Mouse (Mus musculus) small intestine, adult 2 months (tissue): ENCODE measurements around the gene Arsb. TPM values are rescaled to one million over a fixed set of nuclear protein-coding genes. Genes with fewer than 3 reads are reported as not detected.

Experiments used
- H3K27ac ChIP-seq: fragments of 200-500 bp; 2 replicates; pipeline ENCODE4 v1.5.1; 2012; ENCODE audit warnings: low read depth, low read length, control low read depth, inconsistent platforms; ENCODE audit not compliant: insufficient read depth
- H3K27me3 ChIP-seq: fragments of 200-500 bp; 2 replicates; pipeline ENCODE4 v1.6.1; 2012; ENCODE audit warnings: mild to moderate bottlenecking, moderate library complexity, low read length, inconsistent platforms; ENCODE audit not compliant: control insufficient read depth, insufficient read depth
- H3K36me3 ChIP-seq: fragments of 200-500 bp; 2 replicates; pipeline ENCODE4 v1.6.1; 2012; ENCODE audit warnings: mild to moderate bottlenecking, low read length, control low read depth, inconsistent platforms; ENCODE audit not compliant: control insufficient read depth, insufficient read depth
- H3K4me1 ChIP-seq: fragments of 200-500 bp; 2 replicates; pipeline ENCODE4 v1.6.1; 2012; ENCODE audit warnings: low read length, inconsistent platforms, mixed read lengths; ENCODE audit not compliant: control insufficient read depth, insufficient read depth, insufficient read length
- H3K4me3 ChIP-seq: fragments of 200-500 bp; 2 replicates; pipeline ENCODE4 v1.5.1; 2012; ENCODE audit warnings: low read depth, mild to moderate bottlenecking, control low read depth, inconsistent platforms, low read length, moderate library complexity
- CTCF ChIP-seq: fragments of 200-500 bp; IDR thresholded peaks from 2 replicates; pipeline ENCODE4 v1.5.1; 2012; ENCODE audit warnings: low read depth, mild to moderate bottlenecking, control low read depth, inconsistent platforms, low read length, moderate library complexity, mixed read lengths; ENCODE audit not compliant: insufficient replicate concordance, insufficient read length; ENCODE audit errors: extremely low read depth
- POLR2A ChIP-seq: fragments of 200-500 bp; IDR thresholded peaks from 2 replicates; pipeline ENCODE4 v1.6.1; 2012; ENCODE audit warnings: low read depth, mild to moderate bottlenecking, control low read depth, inconsistent platforms, low read length, moderate library complexity
- WGBS: fragments of 180-500 bp; shearing (Covaris S2); methylation state at CpG from one replicate; pipeline ENCODE4 v1.1.7; 2018; 5-methylcytosine and 5-hydroxymethylcytosine counted together
- polyA plus RNA-seq: library from polyadenylated mRNA; depleted of rRNA; stranded (reverse); fragments of >200 nt; gene quantifications from 2 replicates; pipeline ENCODE4 v1.2.3, GENCODE M21; 2012

The Arsb gene
- polyA plus RNA-seq, 1 experiment: 6.3 TPM

- Histone ChIP-seq H3K4me3 (no peak overlapping the region), H3K27ac (no peak overlapping the region), H3K36me3 (no peaks in the 10 kb centered on the region), H3K4me1 (no peaks in the 10 kb centered on the region), H3K27me3 (no peaks in the 10 kb centered on the region)
- 92% methylated on average over 8 of the region's 8 CpGs for WGBS
- TF ChIP-seq CTCF (no peak), POLR2A (no peak)
These were observed 82.9 kb downstream of the Arsb start for GRCm38 (mm10) chr13:93854325-93854724.

DNA sequence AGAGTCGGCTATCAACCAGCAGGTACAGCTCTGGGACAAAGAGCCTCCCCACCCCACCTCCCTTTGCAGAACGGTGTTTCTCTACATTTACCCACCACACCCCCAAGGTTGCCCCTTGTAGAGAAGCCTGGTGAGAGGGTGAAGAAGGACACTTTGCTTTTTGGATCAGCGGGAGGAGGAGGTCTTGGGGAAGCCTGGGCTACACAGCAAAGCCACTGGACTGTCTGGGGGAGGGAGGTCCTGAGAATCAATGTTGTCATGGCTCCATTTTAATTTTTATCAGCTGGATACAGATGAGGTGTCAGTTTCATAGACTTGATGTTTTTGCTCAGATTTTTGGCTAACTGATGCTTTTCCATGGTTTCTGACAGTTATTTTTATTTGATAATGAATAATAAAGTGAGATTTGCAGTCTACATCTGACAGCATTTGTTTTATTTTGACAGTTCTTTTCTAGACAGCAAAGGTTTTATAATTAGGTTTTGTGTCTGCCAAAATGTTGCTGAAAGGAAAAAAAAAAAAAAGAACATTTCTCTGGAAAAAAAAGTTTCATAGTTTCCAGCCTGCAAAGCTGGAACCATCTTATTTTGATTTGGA lies 83.6 kb downstream of the Arsb start:
- Histone ChIP-seq H3K4me1 (no peaks in the 10 kb centered on the region), H3K27ac (no peak overlapping the region), H3K4me3 (no peak overlapping the region), H3K27me3 (no peaks in the 10 kb centered on the region), H3K36me3 (no peaks in the 10 kb centered on the region)
- WGBS: 92% methylated on average over 3 of the region's 3 CpGs
- TF ChIP-seq POLR2A (no peak), CTCF (no peak)

DNA sequence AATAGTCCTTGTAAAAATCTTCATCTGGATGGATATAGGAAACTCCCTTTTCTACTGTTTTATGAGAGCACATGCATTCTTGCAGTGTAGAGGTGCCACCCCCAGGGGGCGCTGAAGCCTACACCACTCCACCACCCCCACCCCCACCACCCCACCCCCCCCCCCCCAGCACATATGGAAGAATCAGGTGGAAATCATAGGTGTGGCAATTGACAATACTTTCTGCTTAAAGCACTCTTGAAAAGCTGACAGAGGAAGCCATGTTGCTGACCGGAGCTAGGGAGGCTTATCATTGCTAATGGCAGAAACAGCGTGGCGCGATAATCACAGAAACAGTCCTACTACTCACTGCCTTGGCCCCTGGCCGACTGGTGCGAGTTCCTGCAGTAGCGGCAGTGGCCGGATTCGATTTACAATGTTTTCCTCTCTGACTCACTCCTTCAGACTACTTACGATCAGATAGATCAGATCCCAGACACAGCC lies 84.3 kb downstream of the Arsb start:
- no peaks in the 10 kb centered on the region for H3K4me1 ChIP-seq
- 21% methylated on average over 11 of the region's 11 CpGs for WGBS
- no peaks in the 10 kb centered on the region for H3K27me3 ChIP-seq
- H3K36me3 ChIP-seq: no peaks in the 10 kb centered on the region
- H3K4me3 ChIP-seq: peak overlapping the region; percentile 14; the same call in 1 of the 2 replicates
- no peak overlapping the region for H3K27ac ChIP-seq
- TF ChIP-seq POLR2A (no peak), CTCF (peak; percentile 53; the same call in 1 of the 2 replicates)

GRCm38 (mm10) chr13:93861211-93861610 lies 89.8 kb downstream of the Arsb start:
- no peaks in the 10 kb centered on the region for H3K27me3 ChIP-seq
- H3K4me3 ChIP-seq: no peak overlapping the region
- TF ChIP-seq CTCF (no peak), POLR2A (no peak)
- H3K27ac ChIP-seq: no peak overlapping the region
- 77% methylated on average over 2 of the region's 2 CpGs for WGBS
- no peaks in the 10 kb centered on the region for H3K4me1 ChIP-seq
- H3K36me3 ChIP-seq: no peaks in the 10 kb centered on the region

DNA sequence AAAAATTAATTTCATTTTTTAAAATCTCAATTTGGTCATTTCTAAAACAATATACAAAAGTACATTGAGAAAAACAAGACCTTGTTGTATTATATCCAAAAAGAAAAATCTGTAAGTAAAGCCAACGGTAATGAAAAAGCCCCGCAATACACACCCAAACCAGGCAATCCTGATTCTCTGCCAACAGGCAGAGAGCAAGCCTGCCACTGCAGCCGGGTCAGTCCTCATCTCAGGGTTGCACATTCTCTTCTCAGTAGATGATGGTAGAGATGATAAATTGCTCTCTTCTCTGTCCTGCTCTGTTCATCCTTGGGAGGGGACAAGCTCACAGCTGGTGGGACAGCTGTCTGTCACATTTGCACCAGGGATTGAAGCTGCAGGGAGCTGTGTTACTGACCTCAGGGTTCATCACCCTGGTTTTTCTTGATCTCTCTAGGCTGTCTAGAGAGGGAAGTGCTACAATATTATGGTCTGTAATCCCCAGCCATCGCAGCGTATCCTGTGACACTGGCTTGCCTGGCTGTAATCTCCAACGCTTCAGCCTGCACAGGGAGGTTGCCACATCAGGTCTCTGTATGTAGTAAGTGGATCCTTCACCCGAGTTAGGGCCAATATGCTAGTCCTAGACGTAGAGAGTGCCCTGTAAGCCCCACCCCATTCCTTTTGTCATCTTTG lies 92.8 kb downstream of the Arsb start:
- H3K27ac ChIP-seq: no peak overlapping the region
- WGBS: 72% methylated on average over 8 of the region's 8 CpGs
- no peaks in the 10 kb centered on the region for H3K36me3 ChIP-seq
- H3K4me3 ChIP-seq: no peak overlapping the region
- no peaks in the 10 kb centered on the region for H3K4me1 ChIP-seq
- H3K27me3 ChIP-seq: no peaks in the 10 kb centered on the region
- no peak for TF ChIP-seq POLR2A
- TF ChIP-seq CTCF: no peak

DNA sequence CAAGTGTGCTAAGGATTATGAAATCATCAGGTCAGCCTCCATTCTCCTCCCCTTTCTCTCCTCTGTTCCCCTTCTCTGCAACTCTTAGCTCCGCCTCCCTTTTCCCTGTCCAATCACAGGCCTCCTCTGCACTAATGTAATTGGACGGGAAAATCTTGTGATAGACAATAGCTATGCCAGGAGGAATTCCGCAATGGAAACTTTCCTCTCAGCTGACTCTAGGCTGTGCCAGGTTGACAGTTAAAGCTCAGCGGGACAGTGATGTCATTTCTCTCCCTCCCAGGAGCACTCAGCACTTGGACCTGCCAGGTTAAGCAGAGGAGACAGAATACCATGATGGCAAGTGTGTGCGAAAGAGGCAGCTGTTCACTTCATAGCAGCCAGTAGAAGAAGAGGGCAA lies 95.2 kb downstream of the Arsb start:
- H3K4me1 ChIP-seq: no peaks in the 10 kb centered on the region
- H3K36me3 ChIP-seq: no peaks in the 10 kb centered on the region
- H3K27ac ChIP-seq: no peak overlapping the region
- no peak overlapping the region for H3K4me3 ChIP-seq
- H3K27me3 ChIP-seq: no peaks in the 10 kb centered on the region
- WGBS: 91% methylated on average over 5 of the region's 5 CpGs
- no peak for TF ChIP-seq CTCF
- no peak for TF ChIP-seq POLR2A

DNA sequence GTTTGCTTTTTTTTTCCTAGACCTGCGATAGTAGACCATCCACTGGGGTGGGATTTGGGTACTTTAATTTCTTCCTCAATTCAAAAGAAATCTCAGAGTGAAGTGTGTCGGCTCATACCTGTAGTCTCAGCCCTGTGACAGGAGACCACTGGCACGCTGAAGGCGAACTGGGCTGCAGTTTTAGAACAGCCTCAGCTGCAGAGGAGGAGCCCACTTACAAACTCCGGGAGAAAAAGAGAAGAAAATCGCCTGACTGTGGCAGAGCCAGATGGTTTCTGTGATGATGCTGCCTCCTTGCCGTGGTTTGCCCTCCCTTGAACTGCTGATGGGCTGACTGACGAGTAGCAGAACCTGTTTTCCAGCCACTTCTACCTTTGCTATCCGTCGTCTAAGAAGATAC lies 100.3 kb downstream of the Arsb start:
- 81% methylated on average over 10 of the region's 10 CpGs for WGBS
- Histone ChIP-seq H3K36me3 (no peaks in the 10 kb centered on the region), H3K27ac (no peak overlapping the region), H3K4me1 (no peaks in the 10 kb centered on the region), H3K27me3 (no peaks in the 10 kb centered on the region), H3K4me3 (no peak overlapping the region)
- TF ChIP-seq POLR2A: no peak
- TF ChIP-seq CTCF: no peak
